Mouse (Mus musculus) layer of hippocampus, adult 9-10 months (tissue): ENCODE results near the gene Nfkbia.

Experiments
- DNase-seq: peaks from one replicate; pipeline ENCODE4 v3.0.0; 2022; ENCODE audit warnings: low spot score

Nfkbia gene

DNA sequence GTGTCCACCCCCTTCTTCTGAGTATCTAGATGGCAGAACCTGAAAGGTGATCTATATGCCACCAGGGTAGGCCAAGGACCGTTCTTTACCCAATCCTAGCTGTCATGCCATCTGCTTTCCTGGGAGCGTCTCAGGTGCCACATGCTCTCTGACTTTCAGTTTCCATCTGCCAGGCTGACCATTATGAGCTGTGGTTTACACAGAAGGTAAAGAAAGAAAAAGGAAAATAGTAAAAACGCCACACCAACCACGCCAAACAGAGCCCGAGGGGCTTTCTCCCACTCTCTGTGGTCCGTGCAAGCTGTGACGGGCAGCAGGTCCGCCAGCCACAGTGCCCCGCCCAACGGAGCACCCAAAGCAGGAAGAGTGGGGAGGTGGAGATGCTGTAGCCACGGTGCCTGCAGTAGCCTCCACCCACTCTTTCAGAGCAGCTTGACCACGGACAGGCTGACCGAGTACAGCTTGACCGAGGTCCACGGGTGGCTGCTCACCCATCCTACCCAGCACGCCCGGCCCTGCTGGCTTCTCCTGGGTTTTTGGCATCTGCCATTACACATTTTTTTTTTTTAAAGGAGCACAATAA, 27.0 kb downstream of the Nfkbia start:
- no peak for DNase-seq

DNA sequence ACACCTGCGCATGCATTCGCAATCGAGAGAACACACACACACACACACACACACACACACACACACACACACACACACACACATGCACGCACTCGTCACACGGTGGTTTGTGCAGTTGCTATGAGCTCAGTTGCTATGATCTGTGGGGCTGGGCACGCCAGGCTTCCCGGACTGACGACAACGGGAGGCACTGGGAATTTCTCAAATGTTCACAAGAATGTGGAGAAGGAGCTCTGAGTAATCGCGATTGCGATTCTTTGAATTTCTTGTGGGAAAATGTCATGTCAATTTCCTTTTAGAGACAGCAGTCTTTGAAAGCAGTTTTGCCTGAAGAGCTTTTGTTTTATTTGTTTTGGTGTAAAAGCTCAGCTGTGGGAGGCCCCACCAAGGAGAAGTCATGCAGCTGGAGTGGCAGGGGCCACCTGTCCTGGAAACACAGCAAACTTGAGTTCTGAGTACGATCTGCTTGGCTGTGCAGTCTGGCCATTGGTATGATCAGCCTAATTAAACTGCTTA, 27.5 kb downstream of the Nfkbia start:
- DNase-seq = no peak

GRCm38 (mm10) chr12:55463992-55464845, 28.2 kb downstream of the Nfkbia start:
- peak; percentile 25 for DNase-seq

DNA sequence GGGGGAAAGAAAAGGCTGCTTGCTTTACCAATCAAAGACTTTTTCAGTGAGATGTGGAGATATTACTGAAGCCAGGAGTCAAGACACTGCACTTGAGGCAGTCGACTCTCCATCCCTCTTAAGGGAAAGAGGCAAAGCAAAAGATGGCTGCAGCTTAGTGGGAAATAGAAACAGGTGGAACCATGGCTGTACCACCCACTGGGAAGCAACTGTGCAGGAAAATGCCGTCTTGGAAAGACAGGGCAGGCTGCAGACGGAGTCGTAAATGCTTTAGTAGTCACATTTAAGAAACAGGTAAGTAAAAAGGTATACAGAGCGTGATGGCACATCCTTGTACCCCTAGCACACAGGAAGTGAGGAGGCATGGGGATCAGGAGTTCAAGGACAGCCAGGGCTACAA, 29.4 kb downstream of the Nfkbia start:
- DNase-seq = no peak

DNA sequence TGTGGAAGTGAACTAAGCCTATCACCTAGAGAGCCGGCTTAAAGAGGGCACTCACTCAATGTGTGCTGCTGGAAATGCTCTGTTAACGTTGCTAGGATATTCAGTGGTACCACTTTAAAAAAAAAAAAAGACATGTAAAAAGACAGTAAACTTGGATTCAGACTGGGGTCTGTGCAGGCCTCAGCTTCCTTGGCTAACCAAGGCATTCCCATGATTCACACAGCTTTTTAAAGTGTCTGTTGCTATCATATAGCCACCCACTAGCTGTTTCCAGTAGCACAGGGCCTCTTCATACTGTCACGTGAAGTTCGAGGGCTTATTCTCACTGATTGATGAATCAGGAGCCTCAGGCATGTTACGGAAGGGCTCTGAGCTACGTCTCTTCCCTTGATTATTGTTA, 30.0 kb downstream of the Nfkbia start:
- DNase-seq = no peak

- no peak for DNase-seq
These were observed 30.7 kb downstream of the Nfkbia start for GRCm38 (mm10) chr12:55461767-55462166.

DNA sequence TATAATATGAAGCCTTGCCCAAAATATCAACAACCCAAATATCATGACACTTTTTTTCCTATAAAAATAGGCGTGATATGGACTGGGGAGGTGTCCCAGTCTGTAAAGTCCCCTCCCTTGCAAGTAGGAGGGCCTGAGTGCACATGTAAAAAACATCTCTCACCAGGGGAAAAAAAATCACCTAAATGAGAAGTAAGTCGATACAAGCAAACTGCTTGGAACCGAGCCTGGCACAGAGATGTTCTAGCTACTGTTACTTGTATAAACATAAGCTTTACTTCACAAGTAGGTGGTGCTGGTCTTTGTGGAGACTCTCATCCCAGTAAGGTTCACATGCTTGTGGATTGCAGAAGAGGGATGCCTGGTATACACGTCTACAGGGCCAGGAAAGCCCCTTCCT, 31.5 kb downstream of the Nfkbia start:
- no peak for DNase-seq

GRCm38 (mm10) chr12:55459739-55460138, 32.7 kb downstream of the Nfkbia start:
- no peak for DNase-seq

DNA sequence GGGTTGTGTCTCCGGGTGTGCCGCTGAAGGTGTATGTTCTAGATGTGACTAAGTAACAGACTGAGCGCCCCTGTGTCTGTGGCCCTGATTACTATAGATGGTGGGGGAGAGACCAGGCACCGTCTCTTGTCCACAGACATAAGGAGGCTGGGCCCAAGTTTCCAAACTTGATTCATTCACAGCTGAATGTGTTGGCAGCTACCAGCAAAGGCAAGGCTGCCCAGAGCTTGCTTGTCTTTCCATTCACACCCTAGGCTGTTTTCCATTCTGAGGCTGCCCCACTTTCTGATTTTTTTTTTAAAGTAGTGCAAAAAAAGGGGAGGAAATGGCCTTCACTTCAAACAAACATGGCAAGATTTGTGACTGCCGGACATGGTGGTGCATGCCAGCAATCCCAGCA, 35.6 kb downstream of the Nfkbia start:
- no peak for DNase-seq

- no peak for DNase-seq
These were observed 36.3 kb downstream of the Nfkbia start for GRCm38 (mm10) chr12:55456136-55456535.

DNA sequence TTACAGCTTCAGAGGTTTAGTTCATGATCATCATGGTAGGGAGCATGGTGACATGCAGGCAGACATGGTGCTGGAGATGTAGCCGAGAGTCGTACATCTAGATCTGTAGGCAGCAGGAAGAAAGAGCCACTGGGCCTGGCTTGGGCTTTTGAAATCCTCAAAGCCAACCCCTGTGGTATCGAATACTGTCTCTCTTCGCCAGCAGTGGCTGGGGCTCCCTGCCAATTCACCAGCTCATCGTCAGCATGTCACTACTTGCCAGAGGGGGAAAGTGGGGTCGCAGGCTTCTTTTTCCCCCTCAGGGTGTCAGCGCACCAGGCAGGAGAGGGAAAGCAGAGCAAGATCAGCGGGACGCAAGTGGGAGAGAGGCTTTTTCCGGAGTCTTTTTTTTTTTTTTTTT, 37.2 kb downstream of the Nfkbia start:
- no peak for DNase-seq

DNA sequence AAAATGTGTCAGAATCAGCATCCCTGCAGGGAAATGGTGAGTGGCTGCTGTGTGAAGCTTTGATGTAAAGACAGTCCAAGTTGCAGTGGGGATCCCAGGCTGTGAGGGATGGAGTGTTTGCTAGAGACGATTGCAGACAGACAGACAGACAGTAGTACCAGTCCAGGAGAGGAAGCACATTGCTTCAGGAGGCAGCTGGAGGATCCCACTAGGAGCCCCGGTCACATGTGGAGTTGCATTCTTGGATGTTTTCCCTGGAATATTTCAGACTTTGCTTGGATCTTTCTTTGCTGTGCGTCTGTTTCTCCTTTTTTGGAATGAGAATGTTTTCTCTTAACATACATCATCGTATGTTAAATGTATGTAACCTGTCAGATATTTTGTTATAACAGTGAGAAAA, 38.5 kb downstream of the Nfkbia start:
- DNase-seq = no peak

DNA sequence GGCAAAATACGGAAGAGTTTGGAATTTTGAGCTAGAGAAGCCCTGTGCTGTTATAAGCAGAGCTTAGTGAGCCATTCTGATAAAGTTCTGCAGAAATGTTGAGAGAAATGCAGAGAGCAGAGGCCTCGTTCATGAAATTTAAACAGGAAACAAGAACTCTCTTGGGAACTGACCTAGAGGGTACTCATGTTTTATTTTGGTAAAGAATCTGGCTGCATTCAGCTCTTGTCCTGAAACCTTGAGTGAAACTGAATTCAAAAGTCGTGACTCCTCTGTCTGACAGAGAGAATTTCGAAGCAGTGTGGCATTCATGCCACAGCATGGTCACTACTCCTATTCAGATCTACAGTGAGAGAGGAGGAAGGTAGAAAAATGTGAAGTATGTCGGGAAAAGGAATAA, 39.6 kb downstream of the Nfkbia start:
- DNase-seq = no peak

GRCm38 (mm10) chr12:55450421-55450820, 42.0 kb downstream of the Nfkbia start:
- no peak for DNase-seq

DNA sequence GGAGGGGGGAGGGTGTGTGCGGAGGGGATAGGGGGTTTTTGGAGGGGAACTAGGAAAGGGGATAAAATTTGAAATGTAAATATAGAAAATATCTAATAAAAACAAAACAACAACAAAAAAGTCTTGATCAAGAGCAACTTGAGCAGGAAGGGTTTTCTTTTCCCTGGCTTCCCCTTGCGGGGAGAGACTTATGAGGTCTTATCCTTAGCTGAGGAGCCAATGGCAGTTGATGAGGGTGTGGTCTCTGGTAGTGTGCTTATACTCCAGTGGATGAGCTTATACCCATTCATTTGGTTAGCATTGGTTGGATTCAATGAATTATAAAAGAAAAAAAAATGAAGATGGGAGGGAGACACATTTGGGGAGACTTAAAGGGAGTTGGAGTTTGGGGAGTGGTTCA, 43.4 kb downstream of the Nfkbia start:
- no peak for DNase-seq

GRCm38 (mm10) chr12:55448457-55448856, 44.0 kb downstream of the Nfkbia start:
- DNase-seq = no peak

DNA sequence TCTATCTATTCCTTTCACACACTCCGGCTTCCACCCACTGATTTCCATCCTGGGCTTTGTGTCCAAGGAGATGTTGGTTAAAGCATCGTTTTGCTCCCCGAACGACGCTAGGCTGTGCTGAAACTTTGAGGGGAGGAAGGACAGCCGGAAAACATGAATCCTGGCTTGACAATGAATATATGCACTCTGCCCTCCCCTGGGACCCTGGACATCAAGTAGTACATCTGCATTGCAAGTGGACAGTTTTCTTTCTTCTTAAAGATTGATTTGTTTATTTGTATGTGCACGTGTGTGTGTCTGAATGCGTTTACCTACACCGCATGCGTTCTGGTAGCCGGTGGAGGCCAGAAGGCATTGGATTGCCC, 45.1 kb downstream of the Nfkbia start:
- DNase-seq = no peak

- DNase-seq = peak; percentile 56
These were observed 45.6 kb downstream of the Nfkbia start for GRCm38 (mm10) chr12:55446746-55447395.

DNA sequence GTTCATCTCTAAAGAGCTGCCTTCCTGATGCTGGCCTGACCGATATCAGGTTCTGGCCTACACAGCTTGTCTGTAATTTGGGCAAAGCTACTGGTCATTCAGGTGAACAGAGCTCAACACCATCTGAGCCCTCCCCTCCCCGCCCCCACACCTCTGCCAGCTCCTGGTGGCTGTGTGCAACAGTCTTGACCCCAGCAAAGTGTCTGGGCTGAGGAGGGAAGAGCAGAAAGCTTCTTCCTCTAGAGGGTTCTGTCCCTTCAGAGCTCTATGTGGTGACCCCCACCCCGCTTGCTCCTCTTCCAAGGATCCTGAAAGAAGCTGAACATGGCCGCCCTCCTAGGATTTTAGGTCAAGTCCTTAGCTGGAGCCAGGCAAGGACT, 46.1 kb downstream of the Nfkbia start:
- DNase-seq = no peak

GRCm38 (mm10) chr12:55445583-55445982, 46.9 kb downstream of the Nfkbia start:
- DNase-seq = no peak

DNA sequence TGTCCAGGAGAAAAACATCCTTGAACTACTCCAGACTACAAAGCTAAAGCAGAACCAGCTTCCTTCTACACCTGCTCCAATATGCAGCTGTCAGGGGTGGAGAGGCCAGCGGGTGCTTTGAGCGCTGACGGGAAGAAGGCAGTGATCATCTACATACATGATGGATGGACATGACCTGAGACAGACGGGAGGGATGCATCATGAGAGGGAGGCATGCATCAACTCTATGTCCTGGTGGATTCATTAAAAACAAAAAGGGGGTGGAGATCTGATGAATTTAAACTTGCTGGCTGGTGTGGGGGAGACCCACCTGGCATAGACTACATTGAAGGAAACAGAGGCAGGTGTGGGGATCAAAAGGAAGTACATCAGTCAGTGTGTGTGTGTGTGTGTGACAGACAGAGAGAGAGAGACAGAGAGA, 48.4 kb downstream of the Nfkbia start:
- no peak for DNase-seq

GRCm38 (mm10) chr12:55442861-55443850, 49.3 kb downstream of the Nfkbia start:
- no peak for DNase-seq
